Mouse (Mus musculus): ENCODE data around the gene Mpped1.

Gene Mpped1

GRCm38 (mm10) chr15:83779387-83779786 is at the start of gene Mpped1:
Gene Mpped1 (plus strand): TSS chr15:83779467.
- no peak for DNase-seq (ENCODE audit: extremely low read depth, low read depth, low spot score)

- no peak for DNase-seq (ENCODE audit: extremely low read depth, low read depth, low spot score)
Measured at GRCm38 (mm10) chr15:83740676-83741422, 38.4 kb upstream of the Mpped1 start.

- no peak for DNase-seq (ENCODE audit: extremely low read depth, low read depth, low spot score)
Measured at GRCm38 (mm10) chr15:83742018-83742417, 37.2 kb upstream of the Mpped1 start.

- DNase-seq (ENCODE audit: extremely low read depth, low read depth, low spot score), result no peak
Measured at GRCm38 (mm10) chr15:83746311-83746710, 33.0 kb upstream of the Mpped1 start.

- no peak for DNase-seq (ENCODE audit: extremely low read depth, low read depth, low spot score)
Measured at GRCm38 (mm10) chr15:83748986-83749385, 30.3 kb upstream of the Mpped1 start.

- DNase-seq (ENCODE audit: extremely low read depth, low read depth, low spot score), result no peak
Measured at GRCm38 (mm10) chr15:83749436-83749835, 29.8 kb upstream of the Mpped1 start.

GRCm38 (mm10) chr15:83756742-83757141 is 22.5 kb upstream of the Mpped1 start:
- no peak for DNase-seq (ENCODE audit: extremely low read depth, low read depth, low spot score)

- DNase-seq (ENCODE audit: extremely low read depth, low read depth, low spot score), result no peak
Measured at GRCm38 (mm10) chr15:83758958-83759357, 20.3 kb upstream of the Mpped1 start.

GRCm38 (mm10) chr15:83760683-83761082 is 18.6 kb upstream of the Mpped1 start:
- DNase-seq (ENCODE audit: extremely low read depth, low read depth, low spot score), result no peak

- no peak for DNase-seq (ENCODE audit: extremely low read depth, low read depth, low spot score)
Measured at GRCm38 (mm10) chr15:83761512-83761911, 17.8 kb upstream of the Mpped1 start.

- DNase-seq (ENCODE audit: extremely low read depth, low read depth, low spot score), result no peak
Measured at GRCm38 (mm10) chr15:83765388-83766029, 13.8 kb upstream of the Mpped1 start.

GRCm38 (mm10) chr15:83771346-83772053 is 7.8 kb upstream of the Mpped1 start:
- DNase-seq (ENCODE audit: extremely low read depth, low read depth, low spot score), result no peak

- no peak for DNase-seq (ENCODE audit: extremely low read depth, low read depth, low spot score)
Measured at GRCm38 (mm10) chr15:83772460-83772859, 6.8 kb upstream of the Mpped1 start.

- DNase-seq (ENCODE audit: extremely low read depth, low read depth, low spot score), result no peak
Measured at GRCm38 (mm10) chr15:83772953-83773352, 6.3 kb upstream of the Mpped1 start.

GRCm38 (mm10) chr15:83774922-83775321 is 4.3 kb upstream of the Mpped1 start:
- DNase-seq (ENCODE audit: extremely low read depth, low read depth, low spot score), result no peak

GRCm38 (mm10) chr15:83776265-83777000 is 2.8 kb upstream of the Mpped1 start:
- no peak for DNase-seq (ENCODE audit: extremely low read depth, low read depth, low spot score)

- no peak for DNase-seq (ENCODE audit: extremely low read depth, low read depth, low spot score)
Measured at GRCm38 (mm10) chr15:83777476-83777875, 1.8 kb upstream of the Mpped1 start.

GRCm38 (mm10) chr15:83779855-83780740 is 831 bp downstream of the Mpped1 start:
- no peak for DNase-seq (ENCODE audit: extremely low read depth, low read depth, low spot score)

- no peak for DNase-seq (ENCODE audit: extremely low read depth, low read depth, low spot score)
Measured at GRCm38 (mm10) chr15:83781304-83781703, 2.0 kb downstream of the Mpped1 start.

- no peak for DNase-seq (ENCODE audit: extremely low read depth, low read depth, low spot score)
Measured at GRCm38 (mm10) chr15:83782284-83782683, 3.0 kb downstream of the Mpped1 start.

Measured in fat pad, adult 2 months (tissue).